Mouse (Mus musculus): ENCODE measurements around the gene Gpr135. TPM values are rescaled to one million over a fixed set of nuclear protein-coding genes. Genes with fewer than 3 reads are reported as not detected.

Gpr135 gene
- polyA plus RNA-seq, 1 experiment, result 9.7 TPM

DNA sequence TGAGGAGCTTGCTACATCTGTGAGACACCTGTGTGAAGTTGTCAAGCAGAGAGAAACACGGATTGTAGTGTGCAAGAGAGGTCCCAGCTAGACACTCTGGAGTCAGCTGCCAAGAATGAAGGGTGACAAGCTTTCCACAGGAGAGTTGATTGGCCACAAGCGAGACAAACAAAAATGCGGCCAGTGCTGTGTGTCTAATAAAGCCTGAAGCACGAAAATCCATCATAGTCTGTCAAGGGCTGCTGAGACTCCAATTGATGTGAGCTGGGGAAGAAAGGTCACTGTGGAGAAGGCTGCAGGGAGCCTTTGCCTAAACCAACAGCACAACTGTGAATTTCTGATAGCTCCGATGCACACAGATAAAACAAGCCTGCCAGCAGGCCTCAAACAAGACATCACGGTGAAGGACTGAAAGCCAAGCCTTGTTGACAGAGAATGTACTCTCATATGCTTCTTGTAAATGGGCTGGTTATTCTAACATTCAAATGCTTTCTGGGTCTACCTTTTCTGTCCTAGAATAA, 45.6 kb downstream of the Gpr135 start:
- no peak for TF ChIP-seq CTCF (IDR thresholded peaks at IDR 0.05; ENCODE audit: borderline replicate concordance, insufficient read depth, low read depth, low read length)
- no peak for TF ChIP-seq POLR2A (IDR thresholded peaks at IDR 0.05; ENCODE audit: borderline replicate concordance, insufficient read depth, low read length)
- Histone ChIP-seq H3K4me3 (replicated peaks; ENCODE audit: insufficient read depth, low read depth, low read length) (no peak overlapping the region), H3K4me1 (ENCODE audit: control insufficient read depth, insufficient read depth, low read length) (no peaks in the 10 kb centered on the region), H3K27me3 (ENCODE audit: control insufficient read depth, insufficient read depth, low read length) (no peaks in the 10 kb centered on the region), H3K27ac (ENCODE audit: insufficient read depth, low read length) (no peak overlapping the region)
- DNase-seq, result no peak
- WGBS, result 20% methylated on average over 6 of the region's 6 CpGs

DNA sequence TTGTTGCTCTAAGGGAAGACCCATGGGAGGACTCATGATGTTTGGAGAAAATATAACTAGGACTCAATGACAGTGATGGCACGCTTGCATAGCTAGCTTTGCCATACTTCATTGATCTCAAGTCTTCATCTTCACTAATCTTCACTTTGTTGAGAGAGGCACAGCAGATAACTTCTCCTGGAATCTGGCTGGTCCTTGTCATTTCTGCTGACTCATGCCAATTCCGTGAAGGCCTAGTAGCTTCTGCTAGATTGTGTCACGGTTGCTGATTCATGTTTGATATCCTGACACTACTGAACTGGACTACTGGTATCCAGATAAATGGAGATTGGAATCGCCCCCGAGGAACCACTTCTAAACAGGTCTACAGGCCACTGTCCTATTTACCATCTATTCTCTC, 47.4 kb downstream of the Gpr135 start:
- no peak for DNase-seq
- no peak overlapping the region for H3K27ac ChIP-seq (ENCODE audit: insufficient read depth, low read length)
- 96% methylated on average over 5 of the region's 5 CpGs for WGBS
- no peaks in the 10 kb centered on the region for H3K4me1 ChIP-seq (ENCODE audit: control insufficient read depth, insufficient read depth, low read length)
- no peaks in the 10 kb centered on the region for H3K27me3 ChIP-seq (ENCODE audit: control insufficient read depth, insufficient read depth, low read length)
- TF ChIP-seq POLR2A (IDR thresholded peaks at IDR 0.05; ENCODE audit: borderline replicate concordance, insufficient read depth, low read length), result no peak
- no peak for TF ChIP-seq CTCF (IDR thresholded peaks at IDR 0.05; ENCODE audit: borderline replicate concordance, insufficient read depth, low read depth, low read length)
- no peak overlapping the region for H3K4me3 ChIP-seq (replicated peaks; ENCODE audit: insufficient read depth, low read depth, low read length)

DNA sequence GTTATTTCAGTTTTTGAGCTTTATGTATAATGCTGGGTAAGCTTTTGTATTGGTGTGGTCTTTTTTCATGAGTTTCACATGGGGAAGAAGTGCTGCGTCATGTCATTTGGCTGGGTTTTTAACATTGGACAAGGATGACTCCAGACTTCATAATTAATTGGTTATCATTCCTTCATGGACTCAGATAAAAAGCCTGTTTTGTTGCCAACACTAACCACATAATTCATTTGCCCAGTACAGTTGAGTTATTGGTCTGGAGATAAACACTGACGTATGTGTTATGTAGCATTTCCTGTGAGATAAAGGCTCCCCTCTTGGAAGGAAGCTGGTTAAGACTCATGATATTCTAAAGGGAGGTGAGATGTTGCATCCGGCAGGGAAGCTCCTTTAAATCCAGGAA, 48.1 kb downstream of the Gpr135 start:
- H3K4me1 ChIP-seq (ENCODE audit: control insufficient read depth, insufficient read depth, low read length), result no peaks in the 10 kb centered on the region
- H3K27ac ChIP-seq (ENCODE audit: insufficient read depth, low read length), result no peak overlapping the region
- 97% methylated on average over 3 of the region's 3 CpGs for WGBS
- H3K4me3 ChIP-seq (replicated peaks; ENCODE audit: insufficient read depth, low read depth, low read length), result no peak overlapping the region
- H3K27me3 ChIP-seq (ENCODE audit: control insufficient read depth, insufficient read depth, low read length), result no peaks in the 10 kb centered on the region
- TF ChIP-seq POLR2A (IDR thresholded peaks at IDR 0.05; ENCODE audit: borderline replicate concordance, insufficient read depth, low read length) (no peak), CTCF (IDR thresholded peaks at IDR 0.05; ENCODE audit: borderline replicate concordance, insufficient read depth, low read depth, low read length) (no peak)
- no peak for DNase-seq

DNA sequence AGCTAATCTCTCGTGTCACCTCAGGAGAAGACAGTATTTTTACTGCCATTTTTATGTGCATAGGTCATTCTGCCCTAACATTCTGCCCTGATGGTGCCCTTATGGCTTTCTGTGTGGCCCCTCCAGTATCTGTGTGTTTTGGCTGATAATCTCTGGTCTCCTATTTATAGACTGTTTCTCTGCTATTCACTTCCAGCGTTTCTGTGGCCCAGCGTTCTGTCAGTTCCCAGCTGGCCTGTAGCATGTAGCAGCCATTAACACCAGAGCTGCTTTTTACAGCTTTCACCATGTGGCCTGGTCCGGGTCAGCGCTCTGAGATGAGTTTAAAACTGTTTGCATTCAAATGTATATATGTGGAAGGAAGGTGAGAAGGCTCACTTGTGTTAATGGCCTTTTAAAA, 49.4 kb downstream of the Gpr135 start:
- TF ChIP-seq CTCF (IDR thresholded peaks at IDR 0.05; ENCODE audit: borderline replicate concordance, insufficient read depth, low read depth, low read length) (no peak), POLR2A (IDR thresholded peaks at IDR 0.05; ENCODE audit: borderline replicate concordance, insufficient read depth, low read length) (no peak)
- no peak overlapping the region for H3K27ac ChIP-seq (ENCODE audit: insufficient read depth, low read length)
- DNase-seq, result no peak
- no peaks in the 10 kb centered on the region for H3K4me1 ChIP-seq (ENCODE audit: control insufficient read depth, insufficient read depth, low read length)
- no peaks in the 10 kb centered on the region for H3K27me3 ChIP-seq (ENCODE audit: control insufficient read depth, insufficient read depth, low read length)
- 52% methylated on average over 5 of the region's 5 CpGs for WGBS
- no peak overlapping the region for H3K4me3 ChIP-seq (replicated peaks; ENCODE audit: insufficient read depth, low read depth, low read length)

DNA sequence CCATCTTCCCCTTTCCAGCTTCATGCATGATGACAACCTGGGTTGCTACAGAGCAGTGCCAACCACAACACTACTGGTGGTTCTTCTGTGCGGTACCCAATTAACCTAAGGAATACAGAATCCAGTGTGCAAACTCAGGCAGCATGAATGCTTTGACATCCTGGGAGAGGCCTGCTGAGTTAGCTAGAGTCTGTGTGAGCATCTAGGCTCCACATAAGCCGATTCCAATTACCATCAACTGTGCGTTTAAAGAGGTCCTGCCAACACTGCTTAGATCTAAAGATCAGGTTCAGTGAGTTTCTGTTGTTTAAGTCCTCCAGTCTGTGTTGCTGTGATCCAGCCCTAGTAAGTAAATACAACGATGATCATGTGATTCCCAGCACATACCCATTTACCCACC, 50.6 kb downstream of the Gpr135 start:
- DNase-seq, result no peak
- no peak for TF ChIP-seq POLR2A (IDR thresholded peaks at IDR 0.05; ENCODE audit: borderline replicate concordance, insufficient read depth, low read length)
- TF ChIP-seq CTCF (IDR thresholded peaks at IDR 0.05; ENCODE audit: borderline replicate concordance, insufficient read depth, low read depth, low read length), result no peak
- WGBS, result 38% methylated on average over 4 of the region's 4 CpGs
- Histone ChIP-seq H3K4me3 (replicated peaks; ENCODE audit: insufficient read depth, low read depth, low read length) (no peak overlapping the region), H3K4me1 (ENCODE audit: control insufficient read depth, insufficient read depth, low read length) (no peaks in the 10 kb centered on the region), H3K27me3 (ENCODE audit: control insufficient read depth, insufficient read depth, low read length) (no peaks in the 10 kb centered on the region), H3K27ac (ENCODE audit: insufficient read depth, low read length) (no peak overlapping the region)

Other genes starting within 250 kb of the Gpr135 start
- 30.1 and 31.2 TPM in 2 replicates for gene Daam1, start 240.0 kb downstream of the Gpr135 start, polyA plus RNA-seq (2012; rRNA removed)
- 5.9 and 6.7 TPM in 2 replicates for gene L3hypdh, start 14.3 kb upstream of the Gpr135 start, polyA plus RNA-seq (2012; rRNA removed)
- 93.2 and 98.3 TPM in 2 replicates for gene Jkamp, start 14.5 kb upstream of the Gpr135 start, polyA plus RNA-seq (2012; rRNA removed)
- not detected in 2 replicates for gene Ccdc175, start 113.9 kb upstream of the Gpr135 start, polyA plus RNA-seq (2012; rRNA removed)

Measured in cerebellum, adult 2 months (tissue).